Mouse (Mus musculus) heart, adult 11 months (tissue): ENCODE results near the gene Dtnb.

Experiments
- DNase-seq: peaks from one replicate; pipeline ENCODE4 v3.0.0; 2022

Gene Dtnb

DNA sequence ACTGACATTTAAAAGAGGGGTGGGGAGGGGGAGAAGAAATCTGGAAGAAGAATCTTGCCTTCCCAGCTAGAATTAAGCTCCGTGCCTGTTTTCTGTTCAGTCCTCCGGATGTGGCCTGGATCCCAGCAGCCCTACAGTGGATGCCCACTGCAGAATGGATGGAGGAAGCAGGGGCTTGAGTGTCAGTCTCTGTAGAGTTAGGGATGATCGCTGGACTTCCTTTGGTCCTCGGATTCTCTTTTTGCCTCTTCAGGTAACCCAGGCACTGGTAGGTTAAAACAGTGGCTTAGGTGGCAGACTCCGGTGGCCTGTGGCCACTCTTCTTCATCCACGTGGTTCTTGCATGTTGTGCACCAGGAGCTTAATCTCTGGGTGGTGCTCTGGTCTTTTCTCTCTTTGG, 1.2 kb downstream of the Dtnb start:
- no peak for DNase-seq

DNA sequence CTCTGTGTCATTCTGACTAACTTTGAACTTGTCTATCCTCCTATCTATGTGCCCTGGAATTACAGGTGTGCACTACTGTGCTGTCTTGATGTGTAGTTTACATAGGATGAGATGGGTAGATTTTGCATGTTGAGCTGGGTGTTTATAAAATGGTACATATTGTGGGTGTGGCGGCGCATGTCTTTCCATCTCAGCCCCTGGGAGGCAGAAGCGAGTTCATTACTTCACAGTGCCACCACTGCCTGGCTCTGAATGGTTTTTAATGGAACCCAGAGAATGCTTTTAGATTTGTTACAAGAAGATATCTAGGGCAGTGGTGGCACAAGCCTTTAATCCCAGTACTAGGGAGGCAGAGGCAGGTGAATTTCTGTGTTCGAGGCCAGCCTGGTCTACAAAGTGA, 2.5 kb downstream of the Dtnb start:
- no peak for DNase-seq

DNA sequence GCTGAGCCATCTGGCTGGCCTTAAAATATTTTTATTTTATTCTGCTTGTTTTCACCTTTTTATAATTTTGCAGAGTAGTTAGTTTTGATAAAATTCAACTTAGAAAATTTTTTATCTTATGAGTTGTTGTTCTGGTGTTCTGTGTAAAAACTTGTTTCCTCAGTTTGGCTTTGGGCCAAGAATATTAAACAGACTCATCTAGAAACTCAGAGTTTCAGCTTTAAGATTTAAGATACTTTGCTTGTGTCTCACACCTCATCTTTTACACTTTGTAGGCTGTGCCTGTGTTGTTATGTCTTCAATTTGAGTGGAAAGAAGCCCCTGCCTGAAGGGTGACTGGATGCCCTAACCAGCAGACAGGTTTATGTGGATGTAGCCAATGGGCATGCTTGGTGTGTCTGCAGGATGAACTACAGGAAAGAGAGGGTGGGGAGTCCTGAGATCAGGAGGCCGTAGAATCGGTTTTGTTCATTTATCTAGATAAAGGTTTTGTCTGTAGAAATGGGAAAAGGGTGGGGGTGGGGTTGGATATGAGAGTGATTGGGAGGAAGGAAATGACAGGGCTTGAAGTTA, 7.9 kb downstream of the Dtnb start:
- DNase-seq = peak; percentile 80

- peak; percentile 60 for DNase-seq
Observed at GRCm38 (mm10) chr12:3582604-3583003, 10.4 kb downstream of the Dtnb start.

GRCm38 (mm10) chr12:3585525-3585924, 13.3 kb downstream of the Dtnb start:
- DNase-seq = peak; percentile 61

GRCm38 (mm10) chr12:3587010-3587409, 14.8 kb downstream of the Dtnb start:
- DNase-seq = peak; percentile 34

DNA sequence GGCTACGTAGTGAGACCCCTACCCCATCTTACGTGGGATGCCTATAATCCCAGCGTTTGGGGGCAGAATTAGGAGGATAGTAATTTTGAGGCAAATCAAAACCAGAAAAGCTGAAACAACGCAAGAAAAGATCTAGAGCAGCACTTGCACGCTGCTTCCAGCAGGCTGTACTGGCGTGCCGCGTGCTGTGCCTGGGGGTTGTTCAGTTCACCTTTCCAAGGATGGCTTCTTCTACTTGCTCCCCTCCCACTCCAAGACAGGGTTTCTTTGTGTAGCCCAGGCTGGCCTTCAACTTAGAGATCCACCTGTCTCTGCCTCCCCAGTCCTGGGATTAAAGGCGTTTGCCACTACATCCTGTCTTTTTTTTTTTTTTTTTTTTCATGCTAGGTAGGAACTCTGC, 17.9 kb downstream of the Dtnb start:
- DNase-seq = peak; percentile 11

GRCm38 (mm10) chr12:3591595-3591994, 19.4 kb downstream of the Dtnb start:
- peak; percentile 84 for DNase-seq

DNA sequence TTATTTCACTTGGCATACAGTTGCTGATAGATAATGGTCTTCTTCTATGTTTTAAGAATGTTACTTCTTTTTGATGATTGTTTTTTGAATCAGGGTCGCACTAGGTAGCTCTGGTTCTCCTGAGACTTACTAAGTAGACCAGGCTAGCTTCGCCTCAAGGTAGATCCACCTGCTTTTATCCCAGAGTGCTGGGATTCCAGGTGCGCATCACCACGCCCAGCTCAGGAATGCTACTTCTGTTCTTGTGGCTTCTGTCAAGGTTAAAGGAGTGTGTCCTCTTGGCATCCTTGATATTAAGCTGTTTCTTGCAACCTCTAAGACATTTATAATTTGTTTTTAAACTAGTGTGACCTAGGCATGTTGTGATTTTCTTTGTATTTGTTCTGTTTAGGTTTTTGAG, 30.6 kb downstream of the Dtnb start:
- DNase-seq = no peak

GRCm38 (mm10) chr12:3606202-3606601, 34.0 kb downstream of the Dtnb start:
- DNase-seq = no peak

- DNase-seq = no peak
Observed at GRCm38 (mm10) chr12:3609747-3610146, 37.6 kb downstream of the Dtnb start.

DNA sequence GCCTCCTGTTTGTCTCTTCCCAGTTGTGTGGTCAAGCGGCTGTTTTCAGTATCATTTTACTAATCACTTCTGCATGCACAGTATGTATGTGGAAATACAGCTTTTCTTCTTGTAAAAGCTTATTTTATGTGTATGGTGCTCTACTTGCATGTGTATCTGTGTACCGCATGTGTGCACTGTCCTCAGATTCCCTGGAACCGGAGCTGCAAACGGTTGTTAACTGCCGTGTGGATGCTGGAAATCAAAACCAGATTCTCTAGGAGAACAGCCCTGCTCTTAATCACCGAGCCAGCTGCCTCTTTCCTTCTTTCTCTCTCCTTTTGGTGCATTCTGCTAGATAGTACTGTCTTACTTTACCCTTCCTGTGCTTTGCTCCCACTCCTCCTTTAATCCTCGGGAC, 39.7 kb downstream of the Dtnb start:
- DNase-seq = no peak

- no peak for DNase-seq
Observed at GRCm38 (mm10) chr12:3615041-3615440, 42.9 kb downstream of the Dtnb start.

DNA sequence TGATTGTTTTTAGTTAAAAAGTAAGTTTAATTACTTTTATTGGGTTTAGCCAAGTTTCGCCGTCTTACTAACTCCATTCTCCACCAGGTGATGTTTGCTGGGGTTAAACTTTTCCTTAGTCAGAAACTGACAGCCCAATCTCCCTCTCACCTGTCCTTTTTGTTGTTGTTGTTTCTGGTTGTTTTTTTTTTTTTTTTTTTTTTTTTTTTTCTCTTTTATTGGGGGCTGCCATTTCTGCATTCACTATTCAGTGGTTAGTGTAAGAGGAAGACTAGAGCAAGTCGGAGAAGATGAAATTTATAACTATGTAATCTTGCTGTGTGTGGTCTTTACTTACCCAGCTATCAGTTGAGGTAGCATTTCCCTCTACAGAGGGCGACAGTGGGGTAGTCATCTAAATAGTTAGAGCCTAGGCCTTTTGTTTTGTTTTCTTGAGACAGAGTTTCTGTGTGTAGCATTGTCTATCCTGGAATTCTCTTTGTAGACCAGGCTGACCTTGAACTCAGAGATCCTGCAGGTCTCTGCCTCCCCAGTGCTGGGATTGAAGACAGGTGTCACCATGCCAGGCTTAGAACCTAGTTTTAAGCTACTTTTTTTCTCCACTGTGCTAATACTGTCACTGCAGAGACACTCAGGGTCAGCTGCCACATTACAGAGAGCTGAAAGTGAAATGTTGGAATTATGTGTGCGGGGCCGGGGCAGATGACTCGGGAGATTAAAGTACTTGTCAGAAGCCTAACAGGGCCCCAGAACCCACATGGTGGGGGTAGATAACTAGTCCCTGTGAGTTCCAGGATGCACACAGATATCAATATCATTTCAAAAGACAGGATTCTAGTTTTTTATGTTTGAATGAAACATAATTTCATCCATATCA, 46.2 kb downstream of the Dtnb start:
- DNase-seq = peak; percentile 62

- DNase-seq = no peak
Observed at GRCm38 (mm10) chr12:3619021-3619367, 46.8 kb downstream of the Dtnb start.

DNA sequence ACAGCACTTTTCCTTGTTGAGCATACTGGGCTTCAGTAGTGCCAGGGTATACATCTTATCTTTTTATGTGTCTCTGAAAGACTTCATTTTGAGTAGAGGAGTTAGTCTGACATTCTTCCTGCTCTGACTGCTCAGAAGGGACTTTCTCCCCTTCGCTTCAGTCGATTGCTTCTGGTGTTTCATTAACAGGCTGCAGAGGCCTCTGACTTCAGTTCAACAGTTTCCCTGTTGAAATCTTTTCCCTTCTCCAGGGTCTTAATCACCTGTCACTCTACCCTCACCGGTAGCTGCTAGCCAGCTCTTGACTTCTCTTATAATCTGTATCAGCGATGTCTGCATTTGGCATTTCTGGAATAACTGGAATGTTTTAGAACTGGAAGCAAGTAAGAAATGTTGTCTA, 54.7 kb downstream of the Dtnb start:
- DNase-seq = no peak

DNA sequence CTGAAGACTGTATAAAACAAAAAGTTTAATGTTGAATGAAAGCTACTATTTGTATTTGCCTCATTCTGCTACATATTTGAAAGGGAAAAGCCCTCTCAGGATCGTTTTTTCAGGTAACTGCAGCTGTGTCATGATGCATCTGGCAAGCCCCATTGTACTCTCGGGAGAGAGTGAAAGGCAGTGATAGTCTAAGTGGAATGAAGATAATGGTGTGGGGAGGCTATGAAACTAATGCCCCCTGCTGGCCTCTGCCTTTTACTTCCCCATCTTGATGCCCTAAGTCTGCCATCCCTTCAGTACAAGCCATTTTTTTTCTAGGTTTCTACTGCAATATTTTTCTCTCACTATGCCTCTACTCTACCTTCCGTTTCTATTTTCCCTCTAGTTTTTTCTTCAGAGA, 69.8 kb downstream of the Dtnb start:
- peak; percentile 61 for DNase-seq

- DNase-seq = peak; percentile 78
Observed at GRCm38 (mm10) chr12:3656799-3657198, 84.6 kb downstream of the Dtnb start.

DNA sequence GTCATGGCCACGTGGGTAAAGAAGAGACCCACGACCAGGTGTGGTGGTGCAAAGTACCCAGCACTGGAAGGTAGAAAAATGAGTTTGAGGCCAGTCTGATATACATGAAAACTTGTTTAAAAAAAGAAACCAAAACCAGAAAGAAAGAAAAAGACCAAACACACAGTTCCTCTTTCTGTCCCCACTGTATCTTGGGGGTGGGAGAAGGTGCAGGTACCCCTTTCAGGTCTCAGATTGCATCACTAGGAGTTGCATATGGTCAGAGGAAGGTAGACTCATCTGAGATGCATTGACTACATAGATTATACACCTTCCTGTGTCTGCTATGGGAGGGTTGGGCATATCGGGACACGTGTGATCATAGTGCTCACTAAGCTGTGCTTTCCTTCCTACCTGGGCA, 85.1 kb downstream of the Dtnb start:
- DNase-seq = no peak

GRCm38 (mm10) chr12:3657786-3658185, 85.6 kb downstream of the Dtnb start:
- DNase-seq = peak; percentile 55

DNA sequence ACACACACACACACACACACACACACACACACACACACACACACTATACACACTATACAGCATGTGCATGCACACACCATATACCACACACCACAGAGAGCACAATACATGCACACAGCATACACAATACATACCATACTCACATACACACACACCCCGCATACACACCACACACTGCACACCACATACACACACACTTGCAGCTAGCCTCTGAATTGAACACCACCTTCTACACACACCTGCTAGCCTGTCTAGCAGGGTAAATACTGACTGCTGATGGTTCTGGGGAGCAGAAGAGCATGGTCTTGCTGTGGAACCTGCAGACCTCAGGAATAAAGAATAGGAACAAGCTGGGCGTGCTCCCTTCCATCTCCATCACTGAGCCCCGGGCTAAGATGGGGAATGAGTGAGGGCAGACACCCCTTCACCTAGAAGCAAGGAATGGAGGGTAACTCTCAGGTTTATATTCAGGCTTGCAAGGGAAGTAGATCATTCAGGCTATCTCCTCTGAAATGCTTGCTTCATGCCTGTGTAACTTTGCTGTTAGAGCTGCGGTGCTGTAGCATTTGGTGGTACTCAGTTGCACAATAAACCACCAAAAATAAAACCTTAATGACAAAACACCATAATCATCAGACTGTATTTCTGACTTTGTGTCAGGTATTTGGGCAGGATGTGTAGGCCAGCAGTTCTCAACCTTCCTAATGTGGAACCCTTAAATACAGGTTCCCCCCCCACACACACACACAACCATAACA, 87.6 kb downstream of the Dtnb start:
- DNase-seq = peak; percentile 69

GRCm38 (mm10) chr12:3660985-3661635, 88.9 kb downstream of the Dtnb start:
- DNase-seq = peak; percentile 62

DNA sequence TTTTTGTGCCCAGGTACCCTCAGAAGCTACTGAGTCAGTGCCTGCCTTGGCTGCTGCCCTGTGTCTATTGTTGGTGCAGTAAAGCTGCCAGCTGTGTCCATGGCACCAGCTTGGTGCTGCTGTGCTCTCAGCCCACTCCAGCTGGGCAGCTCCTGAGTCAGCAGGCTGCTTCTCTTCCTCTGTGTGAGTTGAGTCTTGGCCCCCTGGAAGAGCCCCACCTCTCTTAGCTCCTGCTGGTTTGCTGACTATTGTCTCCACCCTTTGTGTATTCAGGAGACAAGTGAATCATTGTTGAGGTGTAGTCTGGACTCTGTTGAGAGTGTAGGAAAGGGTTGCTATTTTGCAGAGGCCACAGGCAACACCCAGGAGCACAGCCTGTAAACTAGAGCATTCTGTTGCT, 90.5 kb downstream of the Dtnb start:
- peak; percentile 95 for DNase-seq
